Mouse (Mus musculus) embryonic facial prominence, embryonic 13.5 days (tissue): ENCODE measurements around the gene Mrpl43. TPM values are rescaled to one million over a fixed set of nuclear protein-coding genes. Genes with fewer than 3 reads are reported as not detected.

ENCODE experiments used
- polyA plus RNA-seq: library from polyadenylated mRNA; unstranded; fragments of >200 nt; fragmentation: Nextera tagmentation; extraction: Ambion mirVana; gene quantifications from 2 replicates; pipeline ENCODE4 v1.2.1, GENCODE M21; 2015

The Mrpl43 gene
- polyA plus RNA-seq, 1 experiment from 2014 or later, result 81.2 TPM

Other genes starting within 250 kb of the Mrpl43 start
- gene Slf2, start 75.3 kb downstream of the Mrpl43 start, polyA plus RNA-seq, result 30.2 and 37.0 TPM in 2 replicates
- 7.1 and 7.6 TPM in 2 replicates for gene Sema4g, start 17.3 kb downstream of the Mrpl43 start, polyA plus RNA-seq
- gene Twnk, start 779 bp downstream of the Mrpl43 start, polyA plus RNA-seq, result 27.0 and 28.5 TPM in 2 replicates
- gene Lzts2, start 8.0 kb upstream of the Mrpl43 start, polyA plus RNA-seq, result 64.6 and 73.3 TPM in 2 replicates
- 0.47 and 0.51 TPM in 2 replicates for gene Pdzd7, start 39.3 kb upstream of the Mrpl43 start, polyA plus RNA-seq
- 32.3 and 32.5 TPM in 2 replicates for gene Sfxn3, start 41.1 kb upstream of the Mrpl43 start, polyA plus RNA-seq
- 17.7 and 29.4 TPM in 2 replicates for gene Kazald1, start 68.8 kb upstream of the Mrpl43 start, polyA plus RNA-seq
- 0.25 and 1.5 TPM in 2 replicates for gene Tlx1, start 144.2 kb upstream of the Mrpl43 start, polyA plus RNA-seq
- 0.17 and 0.27 TPM in 2 replicates for gene Lbx1, start 229.4 kb upstream of the Mrpl43 start, polyA plus RNA-seq